Comparison of ENCODE assay signal across 8 mouse cellular contexts in the genomic region with DNA sequence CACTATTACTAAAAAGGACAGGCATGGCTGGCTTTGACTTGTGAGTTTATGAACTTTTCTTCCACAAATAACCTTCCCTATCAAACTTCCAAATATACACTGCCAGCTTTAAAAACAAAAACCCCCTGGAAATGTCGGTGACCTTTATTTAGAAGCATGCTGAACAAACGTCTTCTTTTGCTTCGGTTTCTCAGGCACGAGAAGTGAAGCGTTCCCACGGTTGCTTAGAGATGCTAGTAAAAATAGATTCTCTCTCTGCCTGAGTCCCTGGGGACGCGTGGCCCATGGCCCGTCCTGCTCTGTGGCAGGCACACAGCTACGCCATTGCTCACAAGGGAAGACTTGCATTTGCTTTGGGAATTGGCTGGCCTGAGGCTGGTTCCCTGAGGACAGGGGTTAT. TPM values are rescaled to one million over a fixed set of nuclear protein-coding genes. Genes with fewer than 3 reads are reported as not detected.
DNase-seq lines count a peak whose midpoint lies in the region; ATAC-seq and TF ChIP-seq lines count a peak whose summit lies in the region.

No protein-coding gene starts in this region.

- TF ChIP-seq POLR2A in cerebellum, adult 2 months (IDR thresholded peaks at IDR 0.05; ENCODE audit: borderline replicate concordance, insufficient read depth, low read length), result no peak
- TF ChIP-seq POLR2A in thymus, adult 2 months (IDR thresholded peaks at IDR 0.05; ENCODE audit: control insufficient read depth, extremely low read depth, insufficient read depth, low read length, poor library complexity), result no peak

- peak; percentile 54 for DNase-seq in testis, postnatal 10 days (ENCODE audit: low spot score)
- DNase-seq in testis, postnatal 14 days (ENCODE audit: low spot score), result no peak
- DNase-seq in gastrocnemius, postnatal 25 days, result peak; percentile 63
- no peak for DNase-seq in midbrain, embryonic 11.5 days (ENCODE audit: low spot score, missing footprints)
- no peak for DNase-seq in cerebellum, adult 2 months
- no peak for DNase-seq in thymus, adult 2 months

- 7% methylated on average over 10 of the region's 10 CpGs for WGBS in hindbrain, embryonic 16.5 days
- WGBS in midbrain, embryonic 11.5 days, result 36% methylated on average over 10 of the region's 10 CpGs
- 17% methylated on average over 10 of the region's 10 CpGs for WGBS in cerebellum, adult 2 months
- WGBS in thymus, adult 2 months, result 94% methylated on average over 10 of the region's 10 CpGs
- WGBS in intestine, embryonic 15.5 days, result 61% methylated on average over 10 of the region's 10 CpGs

- peaks cover 22% of the 10 kb centered on the region for H3K4me1 ChIP-seq in hindbrain, embryonic 16.5 days (ENCODE audit: control insufficient read depth, insufficient read depth, low read depth, low read length)
- peaks cover 14% of the 10 kb centered on the region for H3K4me1 ChIP-seq in midbrain, embryonic 11.5 days (ENCODE audit: control insufficient read depth, insufficient read depth, low read length)
- peaks cover 3% of the 10 kb centered on the region; the same call in 1 of the 2 replicates for H3K4me1 ChIP-seq in cerebellum, adult 2 months (ENCODE audit: control insufficient read depth, insufficient read depth, low read length)
- no peaks in the 10 kb centered on the region for H3K4me1 ChIP-seq in thymus, adult 2 months (replicated peaks; ENCODE audit: control insufficient read depth, insufficient read depth, low read length)
- H3K4me1 ChIP-seq in intestine, embryonic 15.5 days (replicated peaks), result peaks cover 13% of the 10 kb centered on the region

- H3K4me2 ChIP-seq in hindbrain, embryonic 16.5 days (ENCODE audit: low read length), result no peak overlapping the region
- H3K4me2 ChIP-seq in midbrain, embryonic 11.5 days, result no peak overlapping the region
- H3K4me2 ChIP-seq in intestine, embryonic 15.5 days (replicated peaks), result no peak overlapping the region

- no peaks in the 10 kb centered on the region for H3K36me3 ChIP-seq in hindbrain, embryonic 16.5 days (ENCODE audit: control insufficient read depth, insufficient read depth, low read length)
- no peaks in the 10 kb centered on the region for H3K36me3 ChIP-seq in midbrain, embryonic 11.5 days (ENCODE audit: control insufficient read depth, insufficient read depth, low read length)
- no peaks in the 10 kb centered on the region for H3K36me3 ChIP-seq in thymus, adult 2 months (ENCODE audit: control insufficient read depth, insufficient read depth, low read length)
- H3K36me3 ChIP-seq in intestine, embryonic 15.5 days, result no peaks in the 10 kb centered on the region

- peak overlapping the region; percentile 63 for H3K27ac ChIP-seq in hindbrain, embryonic 16.5 days (ENCODE audit: low read depth, low read length)
- 0 out of 2 replicates have a peak overlapping the region, but pooled peaks have one; percentile 2 for H3K27ac ChIP-seq in midbrain, embryonic 11.5 days (ENCODE audit: low read depth, low read length)
- H3K27ac ChIP-seq in cerebellum, adult 2 months (ENCODE audit: insufficient read depth, low read length), result no peak overlapping the region
- no peak overlapping the region for H3K27ac ChIP-seq in thymus, adult 2 months (ENCODE audit: control insufficient read depth, insufficient read depth, low read length)
- H3K27ac ChIP-seq in intestine, embryonic 15.5 days, result no peak overlapping the region

- H3K27me3 ChIP-seq in hindbrain, embryonic 16.5 days (replicated peaks; ENCODE audit: control insufficient read depth, insufficient read depth, low read length), result no peaks in the 10 kb centered on the region
- H3K27me3 ChIP-seq in midbrain, embryonic 11.5 days (ENCODE audit: control insufficient read depth, insufficient read depth, low read length), result no peaks in the 10 kb centered on the region
- no peaks in the 10 kb centered on the region for H3K27me3 ChIP-seq in cerebellum, adult 2 months (ENCODE audit: control insufficient read depth, insufficient read depth, low read length)
- H3K27me3 ChIP-seq in thymus, adult 2 months (ENCODE audit: control insufficient read depth, insufficient read depth, low read length), result no peaks in the 10 kb centered on the region
- no peaks in the 10 kb centered on the region for H3K27me3 ChIP-seq in intestine, embryonic 15.5 days (replicated peaks)

- 0 out of 2 replicates have a peak, but pooled peaks have one; percentile 37 for ATAC-seq in hindbrain, embryonic 16.5 days
- ATAC-seq in midbrain, embryonic 11.5 days (ENCODE audit: low FRiP score), result no peak
- no peak for ATAC-seq in intestine, embryonic 15.5 days

- no peak overlapping the region for H3K9ac ChIP-seq in hindbrain, embryonic 16.5 days (ENCODE audit: low read depth, low read length)
- H3K9ac ChIP-seq in midbrain, embryonic 11.5 days (ENCODE audit: low read length), result no peak overlapping the region; the same call in 1 of the 2 replicates
- no peak overlapping the region for H3K9ac ChIP-seq in intestine, embryonic 15.5 days

- H3K4me3 ChIP-seq in hindbrain, embryonic 16.5 days (ENCODE audit: low read length), result no peak overlapping the region
- no peak overlapping the region for H3K4me3 ChIP-seq in midbrain, embryonic 11.5 days (ENCODE audit: low read depth, low read length)
- H3K4me3 ChIP-seq in cerebellum, adult 2 months (replicated peaks; ENCODE audit: insufficient read depth, low read depth, low read length), result no peak overlapping the region
- H3K4me3 ChIP-seq in thymus, adult 2 months (ENCODE audit: control insufficient read depth, insufficient read depth, low read length), result no peak overlapping the region
- no peak overlapping the region for H3K4me3 ChIP-seq in intestine, embryonic 15.5 days (replicated peaks)

- no peak for TF ChIP-seq CTCF in cerebellum, adult 2 months (IDR thresholded peaks at IDR 0.05; ENCODE audit: borderline replicate concordance, insufficient read depth, low read depth, low read length)
- TF ChIP-seq CTCF in thymus, adult 2 months (IDR thresholded peaks at IDR 0.05; ENCODE audit: borderline replicate concordance, control insufficient read depth, extremely low read depth, insufficient read depth, low read length, poor library complexity), result no peak

- no peaks in the 10 kb centered on the region for H3K9me3 ChIP-seq in hindbrain, embryonic 16.5 days (ENCODE audit: control insufficient read depth, low read length)
- H3K9me3 ChIP-seq in midbrain, embryonic 11.5 days (ENCODE audit: control insufficient read depth, low read length), result no peaks in the 10 kb centered on the region; the same call in 1 of the 2 replicates
- H3K9me3 ChIP-seq in intestine, embryonic 15.5 days, result no peaks in the 10 kb centered on the region

RNA-seq across cellular contexts. Expression of gene Ncf2, which starts 17.8 kb away (rescaled TPM):
- total RNA-seq in gastrocnemius, postnatal 25 days (2021), result 1 to 10 TPM; 1.2 TPM
- 2.7 and 2.9 TPM in 2 replicates for polyA plus RNA-seq in hindbrain, embryonic 16.5 days (2015; fragmentation: Nextera tagmentation; extraction: Ambion mirVana)
- 2.6 and 3.3 TPM in 2 replicates for polyA plus RNA-seq in midbrain, embryonic 11.5 days (2014; fragmentation: Nextera tagmentation; extraction: Ambion mirVana)
- 2.0 and 2.7 TPM in 2 replicates for polyA plus RNA-seq in cerebellum, adult 2 months (2012; rRNA removed)
- polyA plus RNA-seq in thymus, adult 2 months (2012; rRNA removed), result 7.6 and 8.4 TPM in 2 replicates
- 8.3 and 8.8 TPM in 2 replicates for polyA plus RNA-seq in intestine, embryonic 15.5 days (2015; fragmentation: Nextera tagmentation; extraction: Ambion mirVana)

RNA-seq across cellular contexts. Expression of gene Arpc5, which starts 51.5 kb away (rescaled TPM):
- total RNA-seq in gastrocnemius, postnatal 25 days (2021), result 10 to 100 TPM; 13.6 to 18.5 TPM
- 300 and 315 TPM in 2 replicates for polyA plus RNA-seq in hindbrain, embryonic 16.5 days (2015; fragmentation: Nextera tagmentation; extraction: Ambion mirVana)
- 284 and 314 TPM in 2 replicates for polyA plus RNA-seq in midbrain, embryonic 11.5 days (2014; fragmentation: Nextera tagmentation; extraction: Ambion mirVana)
- 71.3 and 72.0 TPM in 2 replicates for polyA plus RNA-seq in cerebellum, adult 2 months (2012; rRNA removed)
- polyA plus RNA-seq in thymus, adult 2 months (2012; rRNA removed), result 162 and 171 TPM in 2 replicates
- polyA plus RNA-seq in intestine, embryonic 15.5 days (2015; fragmentation: Nextera tagmentation; extraction: Ambion mirVana), result 327 and 358 TPM in 2 replicates

RNA-seq across cellular contexts. Expression of gene Rgl1, which starts 51.6 kb away (rescaled TPM):
- total RNA-seq in gastrocnemius, postnatal 25 days (2021), result 10 to 100 TPM; 12.1 TPM
- polyA plus RNA-seq in hindbrain, embryonic 16.5 days (2015; fragmentation: Nextera tagmentation; extraction: Ambion mirVana), result 18.4 and 19.4 TPM in 2 replicates
- 23.2 and 24.0 TPM in 2 replicates for polyA plus RNA-seq in midbrain, embryonic 11.5 days (2014; fragmentation: Nextera tagmentation; extraction: Ambion mirVana)
- polyA plus RNA-seq in cerebellum, adult 2 months (2012; rRNA removed), result 22.4 and 24.4 TPM in 2 replicates
- polyA plus RNA-seq in thymus, adult 2 months (2012; rRNA removed), result 6.8 and 7.1 TPM in 2 replicates
- 44.2 and 44.8 TPM in 2 replicates for polyA plus RNA-seq in intestine, embryonic 15.5 days (2015; fragmentation: Nextera tagmentation; extraction: Ambion mirVana)

Comparison
In these comparisons a context has a peak if more than half of its experiments do, and no peak if none do; other contexts are left out.
1. DNase-seq: peak in testis, postnatal 10 days (single experiment) and gastrocnemius, postnatal 25 days (single experiment); none in testis, postnatal 14 days (single experiment), midbrain, embryonic 11.5 days (single experiment), cerebellum, adult 2 months (0 of 2) and thymus, adult 2 months (single experiment).
2. H3K27ac ChIP-seq: peak in hindbrain, embryonic 16.5 days (single experiment) and midbrain, embryonic 11.5 days (single experiment); none in cerebellum, adult 2 months (single experiment), thymus, adult 2 months (single experiment) and intestine, embryonic 15.5 days (single experiment).